Mouse (Mus musculus): ENCODE data around the gene Dpm1.

DNA sequence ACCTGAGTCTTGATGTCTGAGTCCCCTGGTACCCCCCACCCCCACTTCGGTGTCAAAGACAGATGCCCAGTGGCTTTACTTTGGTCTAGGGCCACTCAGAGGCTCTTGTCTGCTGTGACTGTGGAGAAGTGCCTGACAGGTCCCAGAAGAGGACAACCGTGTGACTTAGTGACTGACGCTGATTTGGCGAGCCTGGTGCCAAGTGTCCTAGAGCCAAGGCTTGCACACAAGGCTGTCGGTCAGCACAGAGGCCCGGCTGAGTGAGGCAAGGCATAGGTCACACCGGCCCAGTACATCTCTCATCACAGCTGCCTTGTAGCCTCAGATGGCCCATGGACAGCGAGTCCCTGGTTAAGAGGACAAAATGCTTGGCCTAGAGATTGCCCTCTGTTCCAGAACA lies 28.7 kb upstream of the Dpm1 start:
- TF ChIP-seq CTCF (IDR thresholded peaks at IDR 0.05; ENCODE audit: control insufficient read depth, insufficient read depth, insufficient read length) (no peak), USF1 (IDR thresholded peaks at IDR 0.05; ENCODE audit: low read depth) (no peak), MYOG (IDR thresholded peaks at IDR 0.05; ENCODE audit: control insufficient read depth, extremely low read depth, insufficient read length) (no peak), MAX (IDR thresholded peaks at IDR 0.05) (no peak)
